In genomic region chr3:62338044-62338443, GRCm38 (mm10) we compare ENCODE assay signal across 9 mouse cellular contexts. TPM values are rescaled to one million over a fixed set of nuclear protein-coding genes. Genes with fewer than 3 reads are reported as not detected.
DNase-seq lines count a peak whose midpoint lies in the region; ATAC-seq and TF ChIP-seq lines count a peak whose summit lies in the region.
"Had no signal": no experiment of that assay in that cellular context is flagged by ENCODE, and none has a peak within 500 bp of the region (broad histone marks: within the 10 kb centered on the region; RNA-seq: fewer than 3 reads in every experiment).

Arhgef26 (plus strand) TSS chr3:62338344.

- TF ChIP-seq CTCF in hindbrain, postnatal 0 days (IDR thresholded peaks at IDR 0.05; ENCODE audit: low read depth) = no peak

- peak within 1 kb of the TSS; percentile 83 for H3K27ac ChIP-seq in kidney, embryonic 14.5 days (ENCODE audit: low read depth, low read length)
- peak within 1 kb of the TSS; percentile 86 for H3K27ac ChIP-seq in embryonic facial prominence, embryonic 10.5 days (replicated peaks)
- peak within 1 kb of the TSS; percentile 78 for H3K27ac ChIP-seq in hindbrain, postnatal 0 days
- peak within 1 kb of the TSS; percentile 84 for H3K27ac ChIP-seq in midbrain, embryonic 10.5 days (replicated peaks)

- 80% methylated on average over 3 of the region's 3 CpGs for WGBS in kidney, embryonic 14.5 days
- 78% methylated on average over 3 of the region's 3 CpGs for WGBS in embryonic facial prominence, embryonic 10.5 days
- 84% methylated on average over 3 of the region's 3 CpGs for WGBS in hindbrain, postnatal 0 days
- WGBS in midbrain, embryonic 10.5 days = 80% methylated on average over 3 of the region's 3 CpGs

- no peaks in the 10 kb centered on the region; the same call in 1 of the 2 replicates for H3K36me3 ChIP-seq in kidney, embryonic 14.5 days (ENCODE audit: control insufficient read depth, insufficient read depth, low read length)
- H3K36me3 ChIP-seq in embryonic facial prominence, embryonic 10.5 days (replicated peaks) = no peaks in the 10 kb centered on the region
- no peaks in the 10 kb centered on the region for H3K36me3 ChIP-seq in hindbrain, postnatal 0 days (ENCODE audit: insufficient read depth, low read length)
- no peaks in the 10 kb centered on the region for H3K36me3 ChIP-seq in midbrain, embryonic 10.5 days

- H3K9ac ChIP-seq in kidney, embryonic 14.5 days (ENCODE audit: low read depth, low read length) = peak within 1 kb of the TSS; percentile 69
- peak within 1 kb of the TSS; percentile 54 for H3K9ac ChIP-seq in hindbrain, postnatal 0 days (replicated peaks; ENCODE audit: low read length)

- no peaks in the 10 kb centered on the region for H3K27me3 ChIP-seq in kidney, embryonic 14.5 days (ENCODE audit: control insufficient read depth, insufficient read depth, low read length)
- peaks cover 30% of the 10 kb centered on the region for H3K27me3 ChIP-seq in embryonic facial prominence, embryonic 10.5 days (replicated peaks; ENCODE audit: low read depth, poor library complexity, severe bottlenecking)
- no peaks in the 10 kb centered on the region for H3K27me3 ChIP-seq in hindbrain, postnatal 0 days (ENCODE audit: insufficient read depth, low read length)
- peaks cover 43% of the 10 kb centered on the region for H3K27me3 ChIP-seq in midbrain, embryonic 10.5 days (ENCODE audit: low read depth, poor library complexity, severe bottlenecking)

- no peak for DNase-seq in kidney, postnatal 25 days
- DNase-seq in embryonic facial prominence, embryonic 10.5 days (ENCODE audit: low spot score) = no peak
- DNase-seq in hindbrain, postnatal 0 days (ENCODE audit: low spot score) = no peak
- DNase-seq in midbrain, embryonic 10.5 days (ENCODE audit: low spot score) = no peak
- no peak for DNase-seq in adipocyte (ENCODE audit: low spot score)
- no peak for DNase-seq in cerebellum, postnatal 25 days
- DNase-seq in frontal cortex, postnatal 25 days (ENCODE audit: low spot score in 2 of 2) = no peak

- H3K4me2 ChIP-seq in kidney, embryonic 14.5 days (replicated peaks; ENCODE audit: low read depth, low read length) = peak within 1 kb of the TSS; percentile 75
- H3K4me2 ChIP-seq in hindbrain, postnatal 0 days (ENCODE audit: low read depth, low read length) = peak within 1 kb of the TSS; percentile 76

- peaks cover 17% of the 10 kb centered on the region for H3K4me1 ChIP-seq in kidney, embryonic 14.5 days (ENCODE audit: control insufficient read depth, insufficient read depth, low read length)
- H3K4me1 ChIP-seq in embryonic facial prominence, embryonic 10.5 days = peaks cover 23% of the 10 kb centered on the region
- H3K4me1 ChIP-seq in hindbrain, postnatal 0 days (ENCODE audit: insufficient read depth, low read length) = no peaks in the 10 kb centered on the region
- peaks cover 33% of the 10 kb centered on the region for H3K4me1 ChIP-seq in midbrain, embryonic 10.5 days

- no peaks in the 10 kb centered on the region for H3K9me3 ChIP-seq in kidney, embryonic 14.5 days (ENCODE audit: control insufficient read depth, low read length)
- H3K9me3 ChIP-seq in embryonic facial prominence, embryonic 10.5 days = no peaks in the 10 kb centered on the region
- H3K9me3 ChIP-seq in hindbrain, postnatal 0 days (ENCODE audit: low read length) = no peaks in the 10 kb centered on the region
- H3K9me3 ChIP-seq in midbrain, embryonic 10.5 days (replicated peaks) = no peaks in the 10 kb centered on the region

- no peak for ATAC-seq in kidney, embryonic 14.5 days (ENCODE audit: low FRiP score, low TSS enrichment)
- ATAC-seq in hindbrain, postnatal 0 days = no peak
- ATAC-seq: Patski had no signal

- peak within 1 kb of the TSS; percentile 75 for H3K4me3 ChIP-seq in kidney, embryonic 14.5 days (ENCODE audit: low read length)
- peak within 1 kb of the TSS; percentile 81 for H3K4me3 ChIP-seq in embryonic facial prominence, embryonic 10.5 days
- peak within 1 kb of the TSS; percentile 83 for H3K4me3 ChIP-seq in hindbrain, postnatal 0 days (ENCODE audit: low read length)
- peak within 1 kb of the TSS; percentile 83 for H3K4me3 ChIP-seq in midbrain, embryonic 10.5 days

RNA-seq across cellular contexts. Expression of gene Arhgef26, which starts in this region (rescaled TPM):
- 8.5 and 11.4 TPM in 2 replicates for polyA plus RNA-seq in kidney, embryonic 14.5 days (2014; fragmentation: Nextera tagmentation; extraction: Ambion mirVana)
- 6.9 and 8.2 TPM in 2 replicates for polyA plus RNA-seq in embryonic facial prominence, embryonic 10.5 days (2016; fragmentation: Nextera tagmentation; extraction: Ambion mirVana)
- total RNA-seq in hindbrain, postnatal 0 days (2014; rRNA removed) = 31.3 TPM in 2 replicates
- 21.7 and 23.1 TPM in 2 replicates for polyA plus RNA-seq in hindbrain, postnatal 0 days (2015; fragmentation: Nextera tagmentation; extraction: Ambion mirVana)
- polyA plus RNA-seq in midbrain, embryonic 10.5 days (2016; fragmentation: Nextera tagmentation; extraction: Ambion mirVana) = 5.9 and 7.2 TPM in 2 replicates
